In genomic region chr9:61401664-61402063, GRCm38 (mm10) we compare ENCODE assay signal across 18 mouse cellular contexts. TPM values are rescaled to one million over a fixed set of nuclear protein-coding genes. Genes with fewer than 3 reads are reported as not detected.
A peak's percentile ranks its signal among the peaks of the same experiment; 100 is the strongest.
DNase-seq lines count a peak whose midpoint lies in the region; ATAC-seq and TF ChIP-seq lines count a peak whose summit lies in the region.
"Had no signal": no experiment of that assay in that cellular context is flagged by ENCODE, and none has a peak within 500 bp of the region (broad histone marks: within the 10 kb centered on the region; RNA-seq: fewer than 3 reads in every experiment).

No protein-coding gene starts in this region.

- H3K27me3 ChIP-seq in kidney, adult 2 months (replicated peaks; ENCODE audit: control insufficient read depth, insufficient read depth, low read length), result no peaks in the 10 kb centered on the region
- H3K27me3 ChIP-seq in lung, postnatal 0 days (replicated peaks; ENCODE audit: insufficient read depth, low read length), result no peaks in the 10 kb centered on the region

- H3K4me3 ChIP-seq in kidney, adult 2 months (ENCODE audit: insufficient read depth, low read depth, low read length), result no peak overlapping the region
- H3K4me3 ChIP-seq in lung, postnatal 0 days (ENCODE audit: low read depth, low read length), result no peak overlapping the region
- H3K4me3 ChIP-seq: forebrain, embryonic 13.5 days; heart, embryonic 12.5 days; limb, embryonic 10.5 days; midbrain, embryonic 12.5 days had no signal

- no peak overlapping the region for H3K9ac ChIP-seq in lung, postnatal 0 days (replicated peaks; ENCODE audit: low read depth)
- H3K9ac ChIP-seq: forebrain, embryonic 13.5 days; heart, embryonic 12.5 days; liver, postnatal 0 days; midbrain, embryonic 12.5 days had no signal

- peak; percentile 29; the same call in 1 of the 2 replicates for ATAC-seq in lung, postnatal 0 days
- ATAC-seq: CD4-positive, CD25-positive, alpha-beta regulatory T cell, adult 4 months; forebrain, embryonic 13.5 days; intestine, postnatal 0 days; liver, postnatal 0 days had no signal

- H3K9me3 ChIP-seq in lung, postnatal 0 days (ENCODE audit: low read length), result no peaks in the 10 kb centered on the region
- H3K9me3 ChIP-seq: forebrain, embryonic 13.5 days; heart, embryonic 12.5 days; limb, embryonic 10.5 days; midbrain, embryonic 12.5 days had no signal

- TF ChIP-seq CTCF in kidney, adult 2 months (conservative IDR thresholded peaks at IDR 0.05; ENCODE audit: insufficient read depth, insufficient read length, low read depth, low read length), result no peak
- no peak for TF ChIP-seq CTCF in lung, postnatal 0 days (IDR thresholded peaks at IDR 0.05)

- TF ChIP-seq POLR2A in kidney, adult 2 months (IDR thresholded peaks at IDR 0.05; ENCODE audit: low read depth, low read length), result no peak

- peak; percentile 52 for DNase-seq in adrenal gland, postnatal 14 days
- DNase-seq in adrenal gland, postnatal 25 days, result no peak
- peak; percentile 58 for DNase-seq in kidney, adult 2 months
- DNase-seq in kidney, adult 8-10 months, result no peak
- DNase-seq in lung, postnatal 0 days (ENCODE audit: low spot score), result peak; percentile 33
- no peak for DNase-seq in lung, postnatal 36 days
- DNase-seq in kidney, postnatal 36 days, result peak; percentile 43 to 52
- DNase-seq: heart, adult 18-20 months; heart, postnatal 10 days; liver, postnatal 0 days; thymus, adult 18-20 months; thymus, postnatal 4 days had no signal

- 42% methylated on average over 9 of the region's 9 CpGs for WGBS in kidney, adult 2 months
- WGBS in lung, postnatal 0 days, result 66% methylated on average over 9 of the region's 9 CpGs

- H3K4me2 ChIP-seq in lung, postnatal 0 days (replicated peaks; ENCODE audit: low read depth, low read length), result no peak overlapping the region
- H3K4me2 ChIP-seq: forebrain, embryonic 13.5 days; heart, embryonic 12.5 days; midbrain, embryonic 12.5 days had no signal

- H3K27ac ChIP-seq in kidney, adult 2 months (ENCODE audit: insufficient read depth, low read depth, low read length), result no peak overlapping the region
- no peak overlapping the region for H3K27ac ChIP-seq in lung, postnatal 0 days (ENCODE audit: low read length)
- H3K27ac ChIP-seq: limb, embryonic 10.5 days had no signal

- TF ChIP-seq EP300 in lung, postnatal 0 days (IDR thresholded peaks at IDR 0.05), result no peak

- no peaks in the 10 kb centered on the region for H3K36me3 ChIP-seq in kidney, adult 2 months (ENCODE audit: control insufficient read depth, insufficient read depth, low read length)
- H3K36me3 ChIP-seq in lung, postnatal 0 days (ENCODE audit: insufficient read depth, low read length), result peaks cover 24% of the 10 kb centered on the region

- peaks cover 28% of the 10 kb centered on the region for H3K4me1 ChIP-seq in kidney, adult 2 months (ENCODE audit: control insufficient read depth, insufficient read depth, low read length)
- peaks cover 13% of the 10 kb centered on the region; the same call in 1 of the 2 replicates for H3K4me1 ChIP-seq in lung, postnatal 0 days (ENCODE audit: insufficient read depth, low read depth, low read length)

RNA-seq across cellular contexts. Expression of gene Tle3, which starts 29.5 kb away (rescaled TPM):
- 98.9 and 107 TPM in 2 replicates for total RNA-seq in adrenal gland, postnatal 14 days (2021)
- 137 and 157 TPM in 2 replicates for total RNA-seq in adrenal gland, postnatal 25 days (2021)
- polyA plus RNA-seq in kidney, adult 2 months (2012; rRNA removed), result 47.2 and 50.9 TPM in 2 replicates
- 16.2 and 16.3 TPM in 2 replicates for polyA plus RNA-seq in lung, postnatal 0 days (2015; fragmentation: Nextera tagmentation; extraction: Ambion mirVana)

Comparison
In these comparisons a context has a peak if more than half of its experiments do, and no peak if none do; other contexts are left out.
1. DNase-seq: peak in adrenal gland, postnatal 14 days (single experiment), kidney, adult 2 months (single experiment), lung, postnatal 0 days (single experiment) and kidney, postnatal 36 days (2 of 2); none in adrenal gland, postnatal 25 days (single experiment), kidney, adult 8-10 months (0 of 2) and lung, postnatal 36 days (single experiment).